Mouse (Mus musculus) kidney, adult 11 months (tissue): ENCODE data around the gene Rbfox3.
A peak's percentile ranks its signal among the peaks of the same experiment; 100 is the strongest.

Experiments
- DNase-seq: peaks from one replicate; pipeline ENCODE4 v3.0.0; 2022

Rbfox3 gene

GRCm38 (mm10) chr11:118875243-118875897, 36.0 kb downstream of the Rbfox3 start:
- DNase-seq = no peak

- no peak for DNase-seq
These were observed 36.8 kb downstream of the Rbfox3 start for GRCm38 (mm10) chr11:118874487-118875095.

GRCm38 (mm10) chr11:118874022-118874421, 37.4 kb downstream of the Rbfox3 start:
- no peak for DNase-seq

GRCm38 (mm10) chr11:118871527-118871926, 39.9 kb downstream of the Rbfox3 start:
- DNase-seq = no peak

- DNase-seq = no peak
These were observed 48.0 kb downstream of the Rbfox3 start for GRCm38 (mm10) chr11:118863360-118863759.

GRCm38 (mm10) chr11:118861801-118862431, 49.5 kb downstream of the Rbfox3 start:
- DNase-seq = peak; percentile 4

GRCm38 (mm10) chr11:118861246-118861645, 50.2 kb downstream of the Rbfox3 start:
- DNase-seq = no peak

- no peak for DNase-seq
These were observed 50.6 kb downstream of the Rbfox3 start for GRCm38 (mm10) chr11:118860812-118861211.

GRCm38 (mm10) chr11:118859839-118860238, 51.6 kb downstream of the Rbfox3 start:
- DNase-seq = no peak

GRCm38 (mm10) chr11:118858305-118858704, 53.1 kb downstream of the Rbfox3 start:
- no peak for DNase-seq

- no peak for DNase-seq
These were observed 60.0 kb downstream of the Rbfox3 start for GRCm38 (mm10) chr11:118851391-118851790.

- DNase-seq = no peak
These were observed 63.4 kb downstream of the Rbfox3 start for GRCm38 (mm10) chr11:118847986-118848385.

GRCm38 (mm10) chr11:118840992-118841391, 70.4 kb downstream of the Rbfox3 start:
- no peak for DNase-seq

- no peak for DNase-seq
These were observed 73.2 kb downstream of the Rbfox3 start for GRCm38 (mm10) chr11:118838167-118838566.

- DNase-seq = no peak
These were observed 74.5 kb downstream of the Rbfox3 start for GRCm38 (mm10) chr11:118836889-118837288.

GRCm38 (mm10) chr11:118832793-118833481, 78.5 kb downstream of the Rbfox3 start:
- peak; percentile 67 for DNase-seq

GRCm38 (mm10) chr11:118831730-118832129, 79.7 kb downstream of the Rbfox3 start:
- no peak for DNase-seq

GRCm38 (mm10) chr11:118825280-118826094, 85.9 kb downstream of the Rbfox3 start:
- DNase-seq = peak; percentile 50

GRCm38 (mm10) chr11:118821353-118821752, 90.0 kb downstream of the Rbfox3 start:
- DNase-seq = no peak

- no peak for DNase-seq
These were observed 92.9 kb downstream of the Rbfox3 start for GRCm38 (mm10) chr11:118818528-118818927.

GRCm38 (mm10) chr11:118815118-118815517, 96.3 kb downstream of the Rbfox3 start:
- DNase-seq = no peak

GRCm38 (mm10) chr11:118813942-118814341, 97.5 kb downstream of the Rbfox3 start:
- no peak for DNase-seq

- no peak for DNase-seq
These were observed 100.0 kb downstream of the Rbfox3 start for GRCm38 (mm10) chr11:118811404-118811803.
